Mouse (Mus musculus) neural tube, postnatal 0 days (tissue): ENCODE results near the gene Mdh1. TPM values are rescaled to one million over a fixed set of nuclear protein-coding genes. Genes with fewer than 3 reads are reported as not detected.

ENCODE experiments used
- microRNA-seq: library from miRNA; unstranded; fragments of <30 nt; microRNA quantifications from one replicate; pipeline ENCODE4, GENCODE M21; 2016
- polyA plus RNA-seq: library from polyadenylated mRNA; unstranded; fragments of >200 nt; fragmentation: Nextera tagmentation; extraction: Ambion mirVana; gene quantifications from 2 replicates; pipeline ENCODE4 v1.2.1, GENCODE M21; 2015

Mdh1 gene
- 789 and 832 TPM in 2 replicates for polyA plus RNA-seq

GRCm38 (mm10) chr11:21571700-21572381, at the start of gene Mdh1, which contains the start of gene Wdpcp:
Gene Mdh1 (minus strand): TSS chr11:21572367.
Gene Wdpcp (plus strand): TSS chr11:21572235.

Small RNAs within 50 kb of the gene (microRNA-seq; reads per million reads assigned to microRNA genes)
- gene Gm22990: not detected

Other genes starting within 250 kb of the Mdh1 start
- 64.8 and 68.9 TPM in 2 replicates for gene Ugp2, start 201.2 kb downstream of the Mdh1 start, polyA plus RNA-seq
- 7.3 and 8.0 TPM in 2 replicates for gene Wdpcp, start 132 bp downstream of the Mdh1 start, polyA plus RNA-seq